Mouse (Mus musculus) megakaryocyte progenitor cell, adult 5-6 weeks (primary cell): ENCODE results near the gene Arhgap32. TPM values are rescaled to one million over a fixed set of nuclear protein-coding genes. Genes with fewer than 3 reads are reported as not detected.

Experiments used
- ATAC-seq: replicated peaks from 2 replicates; pipeline ENCODE4 v1.8.0; 2016; ENCODE audit warnings: mild to moderate bottlenecking, moderate TSS enrichment, inconsistent platforms; ENCODE audit not compliant: poor library complexity
- total RNA-seq, 2 experiments: library from RNA; stranded (forward) in 1 of 2; stranded (reverse) in 1 of 2; fragments of 157-497, 149-512 nt in 1 of 2; fragments of 200-1000 nt in 1 of 2; gene quantifications; 2 replicates each; pipeline versions ENCODE4 v1.2.3 to v1.2.4; 2015 to 2017

The Arhgap32 gene
- total RNA-seq, 2 experiments from 2014 or later: 2.8 to 22.5 TPM

- 0 out of 2 replicates have a peak, but pooled peaks have one; percentile 16 for ATAC-seq
Observed at GRCm38 (mm10) chr9:32245237-32245636, 129.3 kb downstream of the Arhgap32 start.

- ATAC-seq: no peak
Observed at GRCm38 (mm10) chr9:32246123-32246716, 130.3 kb downstream of the Arhgap32 start.

GRCm38 (mm10) chr9:32250486-32250885, 134.6 kb downstream of the Arhgap32 start:
- no peak for ATAC-seq

- ATAC-seq: no peak
Observed at GRCm38 (mm10) chr9:32253721-32254120, 137.8 kb downstream of the Arhgap32 start.

GRCm38 (mm10) chr9:32257365-32257764, 141.4 kb downstream of the Arhgap32 start:
- ATAC-seq: no peak

- ATAC-seq: no peak
Observed at GRCm38 (mm10) chr9:32257882-32258281, 141.9 kb downstream of the Arhgap32 start.

GRCm38 (mm10) chr9:32271896-32272444, 156.0 kb downstream of the Arhgap32 start:
- peak; percentile 95 for ATAC-seq

- ATAC-seq: no peak
Observed at GRCm38 (mm10) chr9:32278052-32278451, 162.1 kb downstream of the Arhgap32 start.

GRCm38 (mm10) chr9:32279789-32280188, 163.9 kb downstream of the Arhgap32 start:
- no peak for ATAC-seq

- ATAC-seq: peak; percentile 99
Observed at GRCm38 (mm10) chr9:32280456-32280855, 164.5 kb downstream of the Arhgap32 start.

- ATAC-seq: no peak
Observed at GRCm38 (mm10) chr9:32283591-32283990, 167.7 kb downstream of the Arhgap32 start.

- ATAC-seq: no peak
Observed at GRCm38 (mm10) chr9:32291618-32292017, 175.7 kb downstream of the Arhgap32 start.

GRCm38 (mm10) chr9:32292686-32293085, 176.8 kb downstream of the Arhgap32 start:
- ATAC-seq: no peak

GRCm38 (mm10) chr9:32295061-32295800, 179.3 kb downstream of the Arhgap32 start:
- no peak for ATAC-seq

- no peak for ATAC-seq
Observed at GRCm38 (mm10) chr9:32302501-32303150, 186.7 kb downstream of the Arhgap32 start.

GRCm38 (mm10) chr9:32311786-32312185, 195.8 kb downstream of the Arhgap32 start:
- no peak for ATAC-seq

- ATAC-seq: no peak
Observed at GRCm38 (mm10) chr9:32312208-32312607, 196.3 kb downstream of the Arhgap32 start.

GRCm38 (mm10) chr9:32314071-32314470, 198.1 kb downstream of the Arhgap32 start:
- no peak for ATAC-seq

GRCm38 (mm10) chr9:32315999-32316398, 200.1 kb downstream of the Arhgap32 start:
- ATAC-seq: no peak
